Comparison of ENCODE assay signal across 8 mouse cellular contexts in genomic region chr13:70637662-70638291, GRCm38 (mm10). TPM values are rescaled to one million over a fixed set of nuclear protein-coding genes. Genes with fewer than 3 reads are reported as not detected.
DNase-seq lines count a peak whose midpoint lies in the region; ATAC-seq and TF ChIP-seq lines count a peak whose summit lies in the region.

No protein-coding gene starts in this region.

- H3K9me3 ChIP-seq in forebrain, embryonic 14.5 days (replicated peaks; ENCODE audit: control insufficient read depth, low read length), result no peaks in the 10 kb centered on the region

- no peaks in the 10 kb centered on the region for H3K27me3 ChIP-seq in forebrain, embryonic 14.5 days (replicated peaks; ENCODE audit: control insufficient read depth, insufficient read depth, low read length)

- peaks cover 19% of the 10 kb centered on the region for H3K4me1 ChIP-seq in forebrain, embryonic 14.5 days (ENCODE audit: control insufficient read depth, insufficient read depth, low read length)
- peaks cover 11% of the 10 kb centered on the region for H3K4me1 ChIP-seq in lung, adult 2 months (ENCODE audit: control insufficient read depth, insufficient read depth, low read length)

- H3K36me3 ChIP-seq in forebrain, embryonic 14.5 days (ENCODE audit: control insufficient read depth, insufficient read depth, low read length), result no peaks in the 10 kb centered on the region

- intact Hi-C loops in heart, postnatal 25 days (cut with DNase I), result no loop called here

- peak; percentile 33; the same call in 1 of the 2 replicates for TF ChIP-seq CTCF in lung, adult 2 months (IDR thresholded peaks at IDR 0.05; ENCODE audit: insufficient read depth, low read length)

- H3K27ac ChIP-seq in forebrain, embryonic 14.5 days (ENCODE audit: low read depth, low read length), result peak overlapping the region; percentile 91

- DNase-seq in ES-CJ7 (ENCODE audit: low read depth, low spot score), result peak; percentile 97
- peak; percentile 90 for DNase-seq in cerebellum, adult 11 months
- peak; percentile 99 for DNase-seq in forebrain, embryonic 14.5 days (ENCODE audit: low spot score)
- DNase-seq in heart, postnatal 25 days (ENCODE audit: low spot score), result peak; percentile 89
- DNase-seq in layer of hippocampus, adult 18-20 months (ENCODE audit: low spot score in 2 of 2), result peak; percentile 97 to 98
- DNase-seq in lung, adult 2 months, result peak; percentile 93
- DNase-seq in thymus, adult 18-20 months, result peak; percentile 89 to 93

- WGBS in forebrain, embryonic 14.5 days, result under 1% methylated on average over 40 of the region's 42 CpGs
- under 1% methylated on average over 42 of the region's 42 CpGs for WGBS in lung, adult 2 months

- H3K4me2 ChIP-seq in forebrain, embryonic 14.5 days (ENCODE audit: low read length), result peak overlapping the region; percentile 86

- H3K9ac ChIP-seq in forebrain, embryonic 14.5 days (ENCODE audit: low read length), result peak overlapping the region; percentile 89

- ATAC-seq in forebrain, embryonic 14.5 days, result peak; percentile 96
- ATAC-seq in neutrophil, adult 5-6 weeks (ENCODE audit: extremely low read depth, insufficient number of reproducible peaks, low FRiP score, poor library complexity, severe bottlenecking), result peak; percentile 83

- peak overlapping the region; percentile 90 for H3K4me3 ChIP-seq in forebrain, embryonic 14.5 days (ENCODE audit: low read depth, low read length)
- H3K4me3 ChIP-seq in lung, adult 2 months (replicated peaks; ENCODE audit: extremely low read depth, low read depth, low read length), result peak overlapping the region; percentile 62

- peak; percentile 73; the same call in 1 of the 2 replicates for TF ChIP-seq POLR2A in lung, adult 2 months (IDR thresholded peaks at IDR 0.05; ENCODE audit: borderline replicate concordance, extremely low read depth, low read depth, low read length)

RNA-seq across cellular contexts. Expression of gene Ice1, which starts 0.3 kb away (rescaled TPM):
- polyA plus RNA-seq in forebrain, embryonic 14.5 days (2014; fragmentation: Nextera tagmentation; extraction: Ambion mirVana), result 36.8 and 39.8 TPM in 2 replicates
- 10 to 100 TPM; 27.0 to 27.7 TPM for total RNA-seq in heart, postnatal 25 days (2021)
- 10 to 100 TPM; 58.9 to 59.8 TPM for total RNA-seq in layer of hippocampus, adult 18-20 months (2021)
- polyA plus RNA-seq in lung, adult 2 months (2012; rRNA removed), result 20.0 and 25.6 TPM in 2 replicates
- 71.3 and 77.3 TPM in 2 replicates for total RNA-seq in neutrophil, adult 5-6 weeks (2017)

Comparison
In these comparisons a context has a peak if more than half of its experiments do, and no peak if none do; other contexts are left out.
1. Peak in every context shown above with its lines: DNase-seq, ATAC-seq, H3K4me3 ChIP-seq and H3K27ac ChIP-seq.